Mouse (Mus musculus): Measurements from ENCODE around the gene Mrtfa.

The Mrtfa gene

GRCm38 (mm10) chr15:81062175-81062588 lies 128.4 kb downstream of the Mrtfa start:
- no peak for DNase-seq

GRCm38 (mm10) chr15:81060975-81061374 lies 129.6 kb downstream of the Mrtfa start:
- no peak for DNase-seq

- no peak for DNase-seq
These were observed 132.8 kb downstream of the Mrtfa start for GRCm38 (mm10) chr15:81057736-81058135.

- no peak for DNase-seq
These were observed 135.1 kb downstream of the Mrtfa start for GRCm38 (mm10) chr15:81055488-81055887.

- no peak for DNase-seq
These were observed 138.1 kb downstream of the Mrtfa start for GRCm38 (mm10) chr15:81052491-81052890.

GRCm38 (mm10) chr15:81050488-81050887 lies 140.1 kb downstream of the Mrtfa start:
- no peak for DNase-seq

GRCm38 (mm10) chr15:81049401-81050053 lies 141.0 kb downstream of the Mrtfa start:
- DNase-seq = no peak

- DNase-seq = no peak
These were observed 143.1 kb downstream of the Mrtfa start for GRCm38 (mm10) chr15:81047497-81047896.

GRCm38 (mm10) chr15:81046061-81046460 lies 144.5 kb downstream of the Mrtfa start:
- DNase-seq = no peak

GRCm38 (mm10) chr15:81045336-81045735 lies 145.2 kb downstream of the Mrtfa start:
- DNase-seq = no peak

- DNase-seq = no peak
These were observed 146.1 kb downstream of the Mrtfa start for GRCm38 (mm10) chr15:81044446-81044845.

- DNase-seq = no peak
These were observed 148.2 kb downstream of the Mrtfa start for GRCm38 (mm10) chr15:81042276-81042931.

- DNase-seq = no peak
These were observed 148.8 kb downstream of the Mrtfa start for GRCm38 (mm10) chr15:81041767-81042166.

GRCm38 (mm10) chr15:81038419-81038818 lies 152.1 kb downstream of the Mrtfa start:
- DNase-seq = no peak

GRCm38 (mm10) chr15:81035417-81036162 lies 155.0 kb downstream of the Mrtfa start:
- DNase-seq = no peak

- no peak for DNase-seq
These were observed 156.4 kb downstream of the Mrtfa start for GRCm38 (mm10) chr15:81034119-81034518.

GRCm38 (mm10) chr15:81032941-81033629 lies 157.5 kb downstream of the Mrtfa start:
- DNase-seq = no peak

- DNase-seq = no peak
These were observed 158.9 kb downstream of the Mrtfa start for GRCm38 (mm10) chr15:81031611-81032010.

GRCm38 (mm10) chr15:81030891-81031425 lies 159.6 kb downstream of the Mrtfa start:
- no peak for DNase-seq

GRCm38 (mm10) chr15:81027378-81028173 lies 163.0 kb downstream of the Mrtfa start:
- peak; percentile 70 for DNase-seq

GRCm38 (mm10) chr15:81026901-81027300 lies 163.7 kb downstream of the Mrtfa start:
- no peak for DNase-seq

- DNase-seq = no peak
These were observed 166.7 kb downstream of the Mrtfa start for GRCm38 (mm10) chr15:81023842-81024241.

Measured in layer of hippocampus, adult 9-11 months (tissue).